Mouse (Mus musculus): ENCODE measurements around the gene Gm37240.

DNA sequence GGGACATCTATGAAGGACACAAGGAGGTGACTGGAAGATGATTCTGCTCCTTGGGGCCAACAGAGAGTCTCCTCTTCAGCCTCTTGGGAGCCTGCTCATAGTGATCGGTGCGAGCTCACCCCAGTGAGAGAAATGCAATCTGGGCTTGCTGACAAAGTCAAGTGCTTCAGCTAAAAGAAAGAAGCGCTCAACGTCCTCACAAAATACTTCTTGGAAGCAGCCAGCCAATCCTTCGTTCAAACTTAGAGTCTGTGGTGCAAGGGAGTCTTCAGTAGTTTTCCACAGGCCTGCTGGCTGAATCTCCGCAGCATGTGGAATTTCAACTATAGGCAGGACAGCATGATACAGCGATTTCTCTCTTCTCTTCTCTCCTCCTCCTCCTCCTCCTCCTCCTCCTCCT, 680.8 kb downstream of the Gm37240 start:
- no peak for TF ChIP-seq CTCF (IDR thresholded peaks at IDR 0.05; ENCODE audit: low read depth)
- no peak for TF ChIP-seq EP300 (optimal IDR thresholded peaks at IDR 0.05)
